Mouse (Mus musculus): ENCODE measurements around the gene Med21. TPM values are rescaled to one million over a fixed set of nuclear protein-coding genes. Genes with fewer than 3 reads are reported as not detected.

Gene Med21
- total RNA-seq, 1 experiment, result 91.2 TPM

GRCm38 (mm10) chr6:146674881-146675536, 32.7 kb downstream of the Med21 start:
- in situ Hi-C loops (cut with MboI; ENCODE audit: low sequenced_read_pairs in 2 of 2, unreplicated experiment in 2 of 2), result no loop called here
- Histone ChIP-seq H3K36me3 (ENCODE audit: control insufficient read depth, insufficient read depth, low read length, poor library complexity, severe bottlenecking) (no peaks in the 10 kb centered on the region), H3K27ac (ENCODE audit: insufficient read depth, low read depth, low read length, poor library complexity, severe bottlenecking) (no peak overlapping the region), H3K4me1 (ENCODE audit: control insufficient read depth in 2 of 2, insufficient read depth in 2 of 2, low read length in 2 of 2, poor library complexity in 1 of 2) (no peaks in the 10 kb centered on the region), H3K9me3 (ENCODE audit: control insufficient read depth, insufficient read depth, low read depth, low read length) (no peaks in the 10 kb centered on the region), H3K4me3 (ENCODE audit: insufficient read depth in 1 of 2, low read depth in 1 of 2, low read length in 2 of 2, poor library complexity in 1 of 2, severe bottlenecking in 1 of 2) (no peak overlapping the region), H3K9ac (ENCODE audit: insufficient read depth, low read depth, low read length, poor library complexity, severe bottlenecking) (no peak overlapping the region)
- TF ChIP-seq HCFC1 (IDR thresholded peaks at IDR 0.05; ENCODE audit: borderline replicate concordance, insufficient read depth, low read length) (no peak), ZNF384 (IDR thresholded peaks at IDR 0.05; ENCODE audit: low read depth, low read length) (no peak), CHD2 (IDR thresholded peaks at IDR 0.05; ENCODE audit: low read depth, low read length) (no peak), MAFK (IDR thresholded peaks at IDR 0.05; ENCODE audit: insufficient read depth, low read depth, low read length) (no peak), ZC3H11A (IDR thresholded peaks at IDR 0.05; ENCODE audit: borderline replicate concordance, low read depth, low read length) (no peak)
- no peak for DNase-seq (ENCODE audit: low read depth, low spot score)

- H3K36me3 ChIP-seq (ENCODE audit: control insufficient read depth, insufficient read depth, low read length, poor library complexity, severe bottlenecking), result no peaks in the 10 kb centered on the region
- no peak for DNase-seq (ENCODE audit: low read depth, low spot score)
- H3K27ac ChIP-seq (ENCODE audit: insufficient read depth, low read depth, low read length, poor library complexity, severe bottlenecking), result no peak overlapping the region
- TF ChIP-seq ZC3H11A (IDR thresholded peaks at IDR 0.05; ENCODE audit: borderline replicate concordance, low read depth, low read length) (no peak), MAFK (IDR thresholded peaks at IDR 0.05; ENCODE audit: insufficient read depth, low read depth, low read length) (no peak), ZNF384 (IDR thresholded peaks at IDR 0.05; ENCODE audit: low read depth, low read length) (no peak), HCFC1 (IDR thresholded peaks at IDR 0.05; ENCODE audit: borderline replicate concordance, insufficient read depth, low read length) (no peak), CHD2 (IDR thresholded peaks at IDR 0.05; ENCODE audit: low read depth, low read length) (no peak)
- in situ Hi-C loops (cut with MboI; ENCODE audit: low sequenced_read_pairs in 2 of 2, unreplicated experiment in 2 of 2), result no loop called here
- no peak overlapping the region for H3K4me3 ChIP-seq (ENCODE audit: insufficient read depth in 1 of 2, low read depth in 1 of 2, low read length in 2 of 2, poor library complexity in 1 of 2, severe bottlenecking in 1 of 2)
- no peaks in the 10 kb centered on the region for H3K4me1 ChIP-seq (ENCODE audit: control insufficient read depth in 2 of 2, insufficient read depth in 2 of 2, low read length in 2 of 2, poor library complexity in 1 of 2)
- no peaks in the 10 kb centered on the region for H3K9me3 ChIP-seq (ENCODE audit: control insufficient read depth, insufficient read depth, low read depth, low read length)
- no peak overlapping the region for H3K9ac ChIP-seq (ENCODE audit: insufficient read depth, low read depth, low read length, poor library complexity, severe bottlenecking)
Measured at GRCm38 (mm10) chr6:146676904-146677303, 34.6 kb downstream of the Med21 start.

- TF ChIP-seq ZNF384 (IDR thresholded peaks at IDR 0.05; ENCODE audit: low read depth, low read length), result no peak
- no peak for TF ChIP-seq CHD2 (IDR thresholded peaks at IDR 0.05; ENCODE audit: low read depth, low read length)
- no peak for TF ChIP-seq HCFC1 (IDR thresholded peaks at IDR 0.05; ENCODE audit: borderline replicate concordance, insufficient read depth, low read length)
- TF ChIP-seq ZC3H11A (IDR thresholded peaks at IDR 0.05; ENCODE audit: borderline replicate concordance, low read depth, low read length), result no peak
- TF ChIP-seq MAFK (IDR thresholded peaks at IDR 0.05; ENCODE audit: insufficient read depth, low read depth, low read length), result no peak
- no peaks in the 10 kb centered on the region for H3K36me3 ChIP-seq (ENCODE audit: control insufficient read depth, insufficient read depth, low read length, poor library complexity, severe bottlenecking)
- no peak overlapping the region for H3K9ac ChIP-seq (ENCODE audit: insufficient read depth, low read depth, low read length, poor library complexity, severe bottlenecking)
- no peak overlapping the region for H3K27ac ChIP-seq (ENCODE audit: insufficient read depth, low read depth, low read length, poor library complexity, severe bottlenecking)
- in situ Hi-C loops (cut with MboI; ENCODE audit: low sequenced_read_pairs in 2 of 2, unreplicated experiment in 2 of 2), result no loop called here
- no peak for DNase-seq (ENCODE audit: low read depth, low spot score)
- no peaks in the 10 kb centered on the region for H3K9me3 ChIP-seq (ENCODE audit: control insufficient read depth, insufficient read depth, low read depth, low read length)
- no peak overlapping the region for H3K4me3 ChIP-seq (ENCODE audit: insufficient read depth in 1 of 2, low read depth in 1 of 2, low read length in 2 of 2, poor library complexity in 1 of 2, severe bottlenecking in 1 of 2)
- H3K4me1 ChIP-seq (ENCODE audit: control insufficient read depth in 2 of 2, insufficient read depth in 2 of 2, low read length in 2 of 2, poor library complexity in 1 of 2), result no peaks in the 10 kb centered on the region
Measured at GRCm38 (mm10) chr6:146678136-146679070, 36.1 kb downstream of the Med21 start.

- Histone ChIP-seq H3K9me3 (ENCODE audit: control insufficient read depth, insufficient read depth, low read depth, low read length) (no peaks in the 10 kb centered on the region), H3K9ac (ENCODE audit: insufficient read depth, low read depth, low read length, poor library complexity, severe bottlenecking) (no peak overlapping the region), H3K27ac (ENCODE audit: insufficient read depth, low read depth, low read length, poor library complexity, severe bottlenecking) (no peak overlapping the region), H3K4me1 (ENCODE audit: control insufficient read depth in 2 of 2, insufficient read depth in 2 of 2, low read length in 2 of 2, poor library complexity in 1 of 2) (peaks cover 0 to 4% of the 10 kb centered on the region in 2 experiments; a peak in 2 of 4 replicates), H3K36me3 (ENCODE audit: control insufficient read depth, insufficient read depth, low read length, poor library complexity, severe bottlenecking) (no peaks in the 10 kb centered on the region), H3K4me3 (ENCODE audit: insufficient read depth in 1 of 2, low read depth in 1 of 2, low read length in 2 of 2, poor library complexity in 1 of 2, severe bottlenecking in 1 of 2) (no peak overlapping the region)
- no peak for DNase-seq (ENCODE audit: low read depth, low spot score)
- in situ Hi-C loops (cut with MboI; ENCODE audit: low sequenced_read_pairs in 2 of 2, unreplicated experiment in 2 of 2), result no loop called here
- TF ChIP-seq ZC3H11A (IDR thresholded peaks at IDR 0.05; ENCODE audit: borderline replicate concordance, low read depth, low read length), result no peak
- no peak for TF ChIP-seq HCFC1 (IDR thresholded peaks at IDR 0.05; ENCODE audit: borderline replicate concordance, insufficient read depth, low read length)
- no peak for TF ChIP-seq CHD2 (IDR thresholded peaks at IDR 0.05; ENCODE audit: low read depth, low read length)
- TF ChIP-seq MAFK (IDR thresholded peaks at IDR 0.05; ENCODE audit: insufficient read depth, low read depth, low read length), result no peak
Measured at GRCm38 (mm10) chr6:146683881-146684280, 41.5 kb downstream of the Med21 start.

Data from ES-E14 (cell line).